Comparison of ENCODE assay signal across 28 mouse cellular contexts in genomic region chr8:80941621-80942020, GRCm38 (mm10).
A peak's percentile ranks its signal among the peaks of the same experiment; 100 is the strongest.
DNase-seq lines count a peak whose midpoint lies in the region; ATAC-seq and TF ChIP-seq lines count a peak whose summit lies in the region.
"Had no signal": no experiment of that assay in that cellular context is flagged by ENCODE, and none has a peak within 500 bp of the region (broad histone marks: within the 10 kb centered on the region; RNA-seq: fewer than 3 reads in every experiment).

No protein-coding gene starts in this region.

- no peak overlapping the region for H3K4me2 ChIP-seq in midbrain, postnatal 0 days (ENCODE audit: low read depth, low read length, poor library complexity, severe bottlenecking)
- H3K4me2 ChIP-seq: embryonic facial prominence, embryonic 12.5 days; embryonic facial prominence, embryonic 15.5 days; heart, embryonic 12.5 days; heart, embryonic 15.5 days; hindbrain, embryonic 13.5 days had no signal

- no peaks in the 10 kb centered on the region for H3K36me3 ChIP-seq in midbrain, postnatal 0 days (ENCODE audit: insufficient read depth, low read length)
- H3K36me3 ChIP-seq: embryonic facial prominence, embryonic 12.5 days; embryonic facial prominence, embryonic 15.5 days; heart, embryonic 12.5 days; heart, embryonic 15.5 days; hindbrain, embryonic 10.5 days; hindbrain, embryonic 13.5 days had no signal

- DNase-seq in 3T3-L1 (ENCODE audit: low read depth, low spot score) (peak; percentile 17), ES-CJ7 (ENCODE audit: low read depth, low spot score) (peak; percentile 22), R1 (ENCODE audit: low read depth, low spot score) (peak; percentile 72)
- no peak for DNase-seq in c-Kit-positive CD71-positive TER-119-positive erythroid progenitor cells, embryonic 14.5 days (ENCODE audit: low spot score)
- no peak for DNase-seq in natural killer cell, adult 2 months (ENCODE audit: low spot score in 2 of 2)
- DNase-seq in midbrain, postnatal 0 days (ENCODE audit: low spot score), result no peak
- DNase-seq: adrenal gland, postnatal 10 days; adrenal gland, postnatal 36 days; cerebellum, adult 11 months; cerebellum, adult 2 months; cerebellum, adult 9-11 months; cerebellum, postnatal 25 days; forebrain, postnatal 0 days; gastrocnemius, adult 2 months; gastrocnemius, postnatal 14 days; heart, adult 18-20 months; heart, postnatal 10 days; heart, postnatal 36 days; kidney, adult 18-20 months had no signal

- no peak overlapping the region for H3K4me3 ChIP-seq in midbrain, postnatal 0 days (ENCODE audit: low read depth, low read length)
- H3K4me3 ChIP-seq: embryonic facial prominence, embryonic 12.5 days; embryonic facial prominence, embryonic 15.5 days; gastrocnemius, adult 2 months; heart, embryonic 12.5 days; heart, embryonic 15.5 days; hindbrain, embryonic 10.5 days; hindbrain, embryonic 13.5 days had no signal

- ATAC-seq in midbrain, postnatal 0 days (ENCODE audit: low FRiP score), result no peak
- ATAC-seq: forebrain, embryonic 14.5 days; forebrain, postnatal 0 days; hindbrain, embryonic 16.5 days; intestine, embryonic 16.5 days had no signal

- H3K27ac ChIP-seq in midbrain, postnatal 0 days (ENCODE audit: low read depth, low read length), result no peak overlapping the region
- H3K27ac ChIP-seq: embryonic facial prominence, embryonic 12.5 days; embryonic facial prominence, embryonic 15.5 days; gastrocnemius, adult 2 months; heart, embryonic 15.5 days; hindbrain, embryonic 10.5 days; hindbrain, embryonic 13.5 days had no signal

- H3K4me1 ChIP-seq in midbrain, postnatal 0 days (ENCODE audit: insufficient read depth, low read length), result no peaks in the 10 kb centered on the region
- H3K4me1 ChIP-seq: hindbrain, embryonic 10.5 days had no signal

- WGBS in midbrain, postnatal 0 days, result 96% methylated on average over 3 of the region's 3 CpGs

- no peak for TF ChIP-seq CTCF in midbrain, postnatal 0 days (IDR thresholded peaks at IDR 0.05)

- no peak overlapping the region for H3K9ac ChIP-seq in midbrain, postnatal 0 days (replicated peaks; ENCODE audit: low read length, poor library complexity, severe bottlenecking)
- H3K9ac ChIP-seq: embryonic facial prominence, embryonic 12.5 days; embryonic facial prominence, embryonic 15.5 days; forebrain, postnatal 0 days; heart, embryonic 12.5 days; heart, embryonic 15.5 days; hindbrain, embryonic 13.5 days had no signal

- no peaks in the 10 kb centered on the region for H3K9me3 ChIP-seq in midbrain, postnatal 0 days (ENCODE audit: low read length)
- H3K9me3 ChIP-seq: embryonic facial prominence, embryonic 12.5 days; embryonic facial prominence, embryonic 15.5 days; heart, embryonic 15.5 days; hindbrain, embryonic 10.5 days; hindbrain, embryonic 13.5 days had no signal

- H3K27me3 ChIP-seq in midbrain, postnatal 0 days (ENCODE audit: insufficient read depth, low read length), result no peaks in the 10 kb centered on the region
- H3K27me3 ChIP-seq: embryonic facial prominence, embryonic 12.5 days; embryonic facial prominence, embryonic 15.5 days; heart, embryonic 12.5 days; heart, embryonic 15.5 days; hindbrain, embryonic 13.5 days had no signal

Comparison
In these comparisons a context has a peak if more than half of its experiments do, and no peak if none do; other contexts are left out.
1. DNase-seq: peak in 3T3-L1 (single experiment), ES-CJ7 (single experiment) and R1 (single experiment); none in c-Kit-positive CD71-positive TER-119-positive erythroid progenitor cells, embryonic 14.5 days (single experiment), natural killer cell, adult 2 months (0 of 2) and midbrain, postnatal 0 days (single experiment).